Mouse (Mus musculus) left cerebral cortex, adult 2 months (tissue): Measurements from ENCODE around the gene Tnnt3. TPM values are rescaled to one million over a fixed set of nuclear protein-coding genes. Genes with fewer than 3 reads are reported as not detected.

ENCODE experiments used
- DNase-seq, 2 experiments: peaks; one replicate each; pipeline ENCODE4 v3.0.0; 2021 to 2022; ENCODE audit warnings: low spot score in 2 of 2, mixed read lengths in 1 of 2; ENCODE audit errors: extremely low spot score in 1 of 2
- H3K27ac ChIP-seq: fragments of 200-600 bp; 2 replicates; pipeline ENCODE4 v1.8.1; 2022
- H3K4me3 ChIP-seq: fragments of 200-600 bp; 2 replicates; pipeline ENCODE4 v1.8.1; 2022
- CTCF ChIP-seq: fragments of 200-600 bp; IDR thresholded peaks from 2 replicates; pipeline ENCODE4 v1.8.1; 2022; ENCODE audit warnings: antibody characterized with exemption, mild to moderate bottlenecking, moderate library complexity
- intact Hi-C: fragments of 180-260 bp; cut with DNase I; formaldehyde crosslinking; loops from one replicate; pipeline ENCODE4 v1.15.1; 2025
- total RNA-seq, 2 experiments: library from RNA; stranded (reverse); gene quantifications; 2 replicates each; pipeline ENCODE4 v1.2.3; 2021

The Tnnt3 gene
- total RNA-seq, 2 experiments from 2014 or later = not detected

- intact Hi-C loops = no loop called here
- no peak for DNase-seq
- TF ChIP-seq CTCF = no peak
These were observed 36.0 kb upstream of the Tnnt3 start for GRCm38 (mm10) chr7:142462594-142463078.

GRCm38 (mm10) chr7:142470171-142470691 is 28.4 kb upstream of the Tnnt3 start:
- intact Hi-C loops = no loop called here

More at GRCm38 (mm10) chr7:142462594-142463078, 36.0 kb upstream of the Tnnt3 start:
- Histone ChIP-seq H3K27ac (no peak overlapping the region), H3K4me3 (no peak overlapping the region)

GRCm38 (mm10) chr7:142470808-142471413 is 27.7 kb upstream of the Tnnt3 start:
- H3K27ac ChIP-seq = no peak overlapping the region
- DNase-seq = no peak
- TF ChIP-seq CTCF = no peak
- intact Hi-C loops = no loop called here
- no peak overlapping the region for H3K4me3 ChIP-seq

More at GRCm38 (mm10) chr7:142470171-142470691, 28.4 kb upstream of the Tnnt3 start:
- no peak for TF ChIP-seq CTCF
- DNase-seq = no peak
- Histone ChIP-seq H3K4me3 (no peak overlapping the region), H3K27ac (no peak overlapping the region)

- no peak for DNase-seq
- H3K4me3 ChIP-seq = no peak overlapping the region
- H3K27ac ChIP-seq = no peak overlapping the region
- TF ChIP-seq CTCF = no peak
- intact Hi-C loops = no loop called here
These were observed 27.2 kb upstream of the Tnnt3 start for GRCm38 (mm10) chr7:142471414-142471861.

- intact Hi-C loops = no loop called here
- Histone ChIP-seq H3K27ac (no peak overlapping the region), H3K4me3 (no peak overlapping the region)
- DNase-seq = no peak
- no peak for TF ChIP-seq CTCF
These were observed 26.6 kb upstream of the Tnnt3 start for GRCm38 (mm10) chr7:142471884-142472570.

- no peak overlapping the region for H3K27ac ChIP-seq
These were observed 25.7 kb upstream of the Tnnt3 start for GRCm38 (mm10) chr7:142472936-142473335.

GRCm38 (mm10) chr7:142473476-142473875 is 25.2 kb upstream of the Tnnt3 start:
- H3K27ac ChIP-seq = no peak overlapping the region
- intact Hi-C loops = no loop called here
- no peak for DNase-seq
- no peak overlapping the region for H3K4me3 ChIP-seq
- TF ChIP-seq CTCF = no peak

More at GRCm38 (mm10) chr7:142472936-142473335, 25.7 kb upstream of the Tnnt3 start:
- DNase-seq = no peak
- intact Hi-C loops = no loop called here
- no peak for TF ChIP-seq CTCF
- H3K4me3 ChIP-seq = no peak overlapping the region

- no peak for TF ChIP-seq CTCF
- intact Hi-C loops = no loop called here
- no peak overlapping the region for H3K27ac ChIP-seq
- H3K4me3 ChIP-seq = no peak overlapping the region
- DNase-seq = no peak
These were observed 23.8 kb upstream of the Tnnt3 start for GRCm38 (mm10) chr7:142474799-142475198.

GRCm38 (mm10) chr7:142475641-142476040 is 23.0 kb upstream of the Tnnt3 start:
- H3K27ac ChIP-seq = no peak overlapping the region
- no peak for TF ChIP-seq CTCF
- DNase-seq = no peak
- intact Hi-C loops = no loop called here
- no peak overlapping the region for H3K4me3 ChIP-seq

- TF ChIP-seq CTCF = no peak
- Histone ChIP-seq H3K27ac (no peak overlapping the region), H3K4me3 (no peak overlapping the region)
- no peak for DNase-seq
- intact Hi-C loops = no loop called here
These were observed 22.4 kb upstream of the Tnnt3 start for GRCm38 (mm10) chr7:142476271-142476670.

- TF ChIP-seq CTCF = no peak
- no peak overlapping the region for H3K4me3 ChIP-seq
- no peak for DNase-seq
- intact Hi-C loops = no loop called here
- H3K27ac ChIP-seq = no peak overlapping the region
These were observed 21.7 kb upstream of the Tnnt3 start for GRCm38 (mm10) chr7:142476795-142477452.

- DNase-seq = no peak
- intact Hi-C loops = no loop called here
- no peak for TF ChIP-seq CTCF
- Histone ChIP-seq H3K27ac (no peak overlapping the region), H3K4me3 (no peak overlapping the region)
These were observed 20.6 kb upstream of the Tnnt3 start for GRCm38 (mm10) chr7:142478001-142478400.
